Mouse (Mus musculus) hindbrain, embryonic 11.5 days (tissue): Measurements from ENCODE around the gene Zbtb38. TPM values are rescaled to one million over a fixed set of nuclear protein-coding genes. Genes with fewer than 3 reads are reported as not detected.
"Not testable (repeated sequence)": the region's sequence is repeated elsewhere in the genome, so short reads cannot be mapped to it uniquely, and the experiment has no call there.

ENCODE experiments used
- ATAC-seq: fragments of 200-750 bp; cut with Nextera tagmentation; 2 replicates; pipeline ENCODE4 v1.8.0; 2017; ENCODE audit warnings: mild to moderate bottlenecking, moderate TSS enrichment, moderate library complexity; ENCODE audit not compliant: low FRiP score
- DNase-seq: peaks from one replicate; pipeline ENCODE4 v3.0.0-alpha.2; 2015; ENCODE audit warnings: low spot score
- H3K27ac ChIP-seq: fragments of 300-500 bp; sonication (generic); 2 replicates; pipeline ENCODE4 v1.5.1; 2014; ENCODE audit warnings: mild to moderate bottlenecking, low read depth, low read length
- H3K27me3 ChIP-seq: fragments of 300-500 bp; sonication (generic); 2 replicates; pipeline ENCODE4 v1.6.1; 2014; ENCODE audit warnings: mild to moderate bottlenecking, low read length, moderate library complexity, mixed read lengths; ENCODE audit not compliant: control insufficient read depth, insufficient read depth
- H3K36me3 ChIP-seq: fragments of 300-500 bp; sonication (generic); 2 replicates; pipeline ENCODE4 v1.6.1; 2014; ENCODE audit warnings: mild to moderate bottlenecking, low read length, moderate library complexity, mixed read lengths; ENCODE audit not compliant: control insufficient read depth, insufficient read depth
- H3K4me1 ChIP-seq: fragments of 300-500 bp; sonication (generic); replicated peaks from 2 replicates; pipeline ENCODE4 v1.6.1; 2014; ENCODE audit warnings: low read length, mixed read lengths; ENCODE audit not compliant: control insufficient read depth, insufficient read depth
- H3K4me2 ChIP-seq: fragments of 300-500 bp; sonication (generic); replicated peaks from 2 replicates; pipeline ENCODE4 v1.6.1; 2014; ENCODE audit warnings: mild to moderate bottlenecking, low read depth, low read length
- H3K4me3 ChIP-seq: fragments of 300-500 bp; sonication (generic); 2 replicates; pipeline ENCODE4 v1.5.1; 2014; ENCODE audit warnings: low read depth, low read length
- H3K9ac ChIP-seq: fragments of 300-500 bp; sonication (generic); 2 replicates; pipeline ENCODE4 v1.6.1; 2014; ENCODE audit warnings: low read depth, low read length
- H3K9me3 ChIP-seq: fragments of 300-500 bp; sonication (generic); 2 replicates; pipeline ENCODE4 v1.6.1; 2016; ENCODE audit warnings: low read length; ENCODE audit not compliant: control insufficient read depth
- WGBS: fragments of 180-500 bp; shearing (Covaris S2); extraction: QIAGEN DNeasy Blood & Tissue Kit; methylation state at CpG from one replicate; pipeline ENCODE4 v1.1.7; 2014; 5-methylcytosine and 5-hydroxymethylcytosine counted together
- polyA plus RNA-seq: library from polyadenylated mRNA; unstranded; fragments of >200 nt; fragmentation: Nextera tagmentation; extraction: Ambion mirVana; gene quantifications from 2 replicates; pipeline ENCODE4 v1.2.1, GENCODE M21; 2014

The Zbtb38 gene
- polyA plus RNA-seq, 1 experiment from 2014 or later: 14.3 TPM

DNA sequence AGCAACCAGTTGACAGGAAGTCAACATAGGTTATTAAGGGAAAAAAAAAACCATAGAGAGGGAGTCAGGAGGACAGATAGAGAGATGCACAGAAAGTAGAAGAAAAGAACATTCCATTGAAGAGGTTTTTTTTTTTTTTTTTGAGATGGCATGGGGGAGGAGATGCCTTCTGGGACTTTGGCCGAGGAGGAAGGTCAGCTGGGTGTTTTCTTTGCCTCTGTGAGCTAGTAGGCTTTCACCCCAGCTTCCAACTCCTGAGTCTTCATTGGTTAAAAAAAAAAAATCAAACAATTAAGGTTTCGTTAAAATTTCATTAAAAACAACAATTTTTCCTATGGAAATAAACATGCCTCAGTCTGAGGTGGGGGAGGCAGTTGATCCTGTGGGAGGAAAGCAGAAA, 92.8 kb downstream of the Zbtb38 start:
- Histone ChIP-seq H3K4me1 (no peaks in the 10 kb centered on the region), H3K4me3 (no peak overlapping the region), H3K36me3 (no peaks in the 10 kb centered on the region), H3K9me3 (no peaks in the 10 kb centered on the region), H3K4me2 (no peak overlapping the region), H3K27ac (no peak overlapping the region), H3K27me3 (no peaks in the 10 kb centered on the region), H3K9ac (no peak overlapping the region)
- ATAC-seq (no peak), DNase-seq (no peak)
- WGBS: 68% methylated on average over 2 of the region's 2 CpGs

DNA sequence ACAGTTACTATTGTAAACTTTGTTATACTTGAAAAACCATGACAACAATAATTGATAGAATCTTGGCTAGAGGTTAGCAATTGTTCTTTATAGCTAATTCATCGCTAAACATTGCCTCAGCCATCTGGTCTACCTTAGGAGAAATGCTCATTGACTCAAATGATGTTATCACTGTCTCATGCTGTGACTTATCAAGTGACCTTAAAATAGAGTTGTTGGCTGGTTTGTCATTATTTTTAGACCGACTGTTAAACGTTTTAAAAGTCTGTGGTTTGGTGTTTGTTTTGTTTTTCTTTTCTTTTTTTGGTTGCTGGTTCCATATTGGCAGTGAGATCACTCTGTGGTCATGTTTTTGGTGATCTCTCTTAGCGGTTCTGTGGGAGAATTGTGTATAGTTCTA, 99.1 kb downstream of the Zbtb38 start:
- Histone ChIP-seq H3K27me3 (no peaks in the 10 kb centered on the region), H3K9me3 (no peaks in the 10 kb centered on the region), H3K27ac (no peak overlapping the region), H3K4me2 (no peak overlapping the region), H3K4me3 (no peak overlapping the region), H3K4me1 (no peaks in the 10 kb centered on the region), H3K36me3 (no peaks in the 10 kb centered on the region), H3K9ac (no peak overlapping the region)
- no peak for ATAC-seq
- WGBS: 79% methylated on average over 4 of the region's 4 CpGs
- DNase-seq: no peak

DNA sequence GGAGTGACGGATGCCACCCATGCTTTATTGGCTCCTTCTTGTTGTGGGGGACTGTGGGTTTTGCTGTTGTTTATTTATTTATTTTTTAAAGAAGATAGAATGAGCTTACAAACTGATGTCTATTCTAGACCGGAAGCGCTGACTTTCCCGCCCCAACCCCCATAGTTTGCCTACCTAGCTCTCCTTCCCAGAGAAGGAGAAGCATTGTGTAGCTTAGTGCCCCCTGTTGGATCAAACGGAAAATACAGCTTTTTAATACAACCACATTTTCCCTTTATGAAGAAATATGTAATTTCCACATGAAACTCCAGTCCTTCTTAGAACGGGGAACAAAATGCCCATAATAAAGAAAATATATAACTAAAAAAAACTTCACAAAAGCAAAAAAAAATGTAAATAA, 99.9 kb downstream of the Zbtb38 start:
- H3K4me3 ChIP-seq: no peak overlapping the region
- H3K36me3 ChIP-seq: no peaks in the 10 kb centered on the region
- H3K4me1 ChIP-seq: no peaks in the 10 kb centered on the region
- H3K27me3 ChIP-seq: no peaks in the 10 kb centered on the region
- peak; percentile 34 for DNase-seq
- WGBS: 68% methylated on average over 6 of the region's 6 CpGs
- no peaks in the 10 kb centered on the region for H3K9me3 ChIP-seq
- H3K9ac ChIP-seq: no peak overlapping the region
- no peak overlapping the region for H3K27ac ChIP-seq
- no peak for ATAC-seq
- H3K4me2 ChIP-seq: no peak overlapping the region

DNA sequence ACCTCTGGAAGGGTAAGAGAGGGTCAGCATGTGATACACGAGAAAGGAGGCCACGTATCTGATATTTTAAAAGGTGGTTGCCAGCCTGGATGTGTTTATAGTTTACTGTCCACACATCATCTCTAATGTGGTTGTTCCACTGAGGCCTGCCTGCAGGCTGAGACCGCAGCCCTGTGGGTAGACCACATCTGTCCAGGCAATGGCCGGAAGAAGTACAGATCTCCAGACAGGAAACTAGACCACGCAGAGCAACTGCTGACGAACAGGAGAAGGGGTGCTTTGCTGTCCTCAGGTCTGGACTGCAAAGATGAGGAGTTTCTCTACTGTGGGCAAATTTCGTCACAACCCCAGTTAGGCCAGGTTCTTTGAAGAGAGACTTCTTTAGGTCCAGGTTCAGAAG, 101.8 kb downstream of the Zbtb38 start:
- Histone ChIP-seq H3K36me3 (no peaks in the 10 kb centered on the region), H3K27me3 (no peaks in the 10 kb centered on the region), H3K27ac (no peak overlapping the region), H3K4me2 (no peak overlapping the region), H3K4me1 (no peaks in the 10 kb centered on the region), H3K4me3 (no peak overlapping the region), H3K9ac (no peak overlapping the region), H3K9me3 (no peaks in the 10 kb centered on the region)
- DNase-seq: no peak
- no peak for ATAC-seq
- 89% methylated on average over 7 of the region's 7 CpGs for WGBS

DNA sequence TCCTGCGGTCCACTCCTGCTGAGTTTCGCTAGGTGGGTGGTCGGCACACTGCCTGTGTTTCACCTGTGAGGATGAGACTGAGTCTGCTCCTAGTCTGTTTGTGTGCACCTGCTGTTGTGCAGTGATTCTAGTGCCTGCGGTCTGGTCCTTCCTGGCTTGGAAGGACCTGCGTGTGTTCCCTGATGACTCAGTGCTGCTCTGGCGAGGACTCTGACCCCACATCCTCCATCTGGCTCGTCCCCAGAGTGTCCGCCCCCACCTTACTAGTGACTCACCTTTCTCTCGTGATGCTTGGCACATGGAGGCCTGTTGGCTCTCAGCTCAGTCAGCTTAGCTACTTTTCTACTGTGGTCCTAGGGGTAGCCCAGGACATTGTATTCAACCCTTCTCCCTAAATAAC, 102.7 kb downstream of the Zbtb38 start:
- DNase-seq (no peak), ATAC-seq (no peak)
- Histone ChIP-seq H3K27me3 (no peaks in the 10 kb centered on the region), H3K36me3 (no peaks in the 10 kb centered on the region), H3K9me3 (no peaks in the 10 kb centered on the region), H3K27ac (no peak overlapping the region), H3K4me3 (no peak overlapping the region), H3K9ac (no peak overlapping the region), H3K4me2 (no peak overlapping the region), H3K4me1 (no peaks in the 10 kb centered on the region)
- WGBS: 66% methylated on average over 9 of the region's 9 CpGs

DNA sequence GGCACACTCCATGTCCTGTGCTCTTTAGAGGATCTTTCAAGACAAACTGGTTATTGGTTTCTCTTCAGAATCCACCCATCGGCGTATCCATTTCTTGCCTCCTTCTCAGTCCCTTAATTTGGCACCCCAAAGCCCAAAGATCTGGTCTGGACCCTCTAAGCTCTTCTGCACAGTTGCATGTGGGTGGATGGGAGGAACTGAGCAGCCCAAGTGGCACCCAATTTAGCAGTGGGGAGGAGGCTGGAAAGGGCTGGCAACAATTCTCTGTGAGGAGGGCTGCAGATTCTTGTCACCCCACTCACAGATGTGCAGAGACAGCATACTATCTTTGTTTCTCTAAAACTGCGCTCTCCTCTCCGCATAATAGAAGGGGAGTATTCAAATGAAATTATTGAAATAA, 103.3 kb downstream of the Zbtb38 start:
- Histone ChIP-seq H3K9me3 (no peaks in the 10 kb centered on the region), H3K4me3 (no peak overlapping the region), H3K9ac (no peak overlapping the region), H3K27ac (no peak overlapping the region), H3K36me3 (no peaks in the 10 kb centered on the region), H3K27me3 (no peaks in the 10 kb centered on the region), H3K4me2 (no peak overlapping the region), H3K4me1 (no peaks in the 10 kb centered on the region)
- 95% methylated on average over 4 of the region's 4 CpGs for WGBS
- no peak for ATAC-seq
- no peak for DNase-seq

DNA sequence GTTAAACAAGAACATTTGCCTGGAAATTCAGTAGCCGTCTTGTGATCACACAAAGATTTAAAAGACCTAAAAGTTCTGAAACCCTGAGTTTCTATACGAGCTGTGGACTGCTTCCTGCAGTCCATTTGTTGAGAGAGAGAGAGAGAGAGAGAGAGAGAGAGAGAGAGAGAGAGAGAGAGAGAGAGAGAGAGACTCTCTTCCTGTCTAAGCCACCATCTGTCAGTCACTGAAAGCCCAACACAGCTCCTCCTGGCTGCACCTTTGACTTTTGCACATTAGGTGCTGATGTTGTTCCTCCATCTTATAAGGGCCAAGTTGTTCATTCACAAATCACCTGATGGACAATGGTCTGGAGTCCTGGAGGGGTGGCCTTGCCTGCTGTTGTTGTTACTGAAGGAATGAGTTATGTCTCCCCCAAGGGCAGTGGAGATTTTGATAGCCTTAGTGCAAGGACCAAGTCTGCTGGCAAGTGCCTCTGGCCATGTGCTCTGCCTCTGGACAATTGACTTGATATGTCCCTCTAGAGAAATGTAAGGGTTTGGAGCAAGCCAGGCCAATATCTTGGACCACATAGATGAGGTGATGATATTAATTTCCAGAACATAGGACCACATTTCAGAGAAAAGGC, 105.8 kb downstream of the Zbtb38 start:
- no peak for ATAC-seq
- DNase-seq: no peak

DNA sequence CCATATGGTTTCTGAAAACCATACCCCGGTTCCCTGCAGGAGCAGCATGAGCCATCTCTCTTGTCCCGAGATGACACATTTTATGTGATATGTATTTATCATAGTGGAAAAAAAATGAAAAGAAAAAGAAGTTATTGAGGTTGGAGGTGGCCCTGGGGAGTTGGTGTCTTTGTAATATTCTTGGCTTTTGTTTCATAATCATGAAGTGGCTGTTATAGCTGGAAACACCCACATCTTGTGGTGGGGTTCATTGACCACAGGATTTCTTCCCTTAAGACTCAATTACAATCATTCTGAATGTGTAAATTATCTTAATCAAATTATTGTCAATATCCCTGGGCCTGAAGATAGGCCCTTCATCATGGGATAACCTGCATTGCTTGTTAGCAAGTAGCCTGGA, 107.8 kb downstream of the Zbtb38 start:
- Histone ChIP-seq H3K4me1 (no peaks in the 10 kb centered on the region), H3K4me2 (no peak overlapping the region), H3K36me3 (no peaks in the 10 kb centered on the region), H3K9ac (no peak overlapping the region), H3K4me3 (no peak overlapping the region), H3K9me3 (no peaks in the 10 kb centered on the region), H3K27me3 (no peaks in the 10 kb centered on the region), H3K27ac (no peak overlapping the region)
- DNase-seq (no peak), ATAC-seq (no peak)
- 86% methylated on average over 2 of the region's 2 CpGs for WGBS

More for the DNA sequence above, 105.8 kb downstream of the Zbtb38 start:
- Histone ChIP-seq H3K27ac (no peak overlapping the region), H3K4me1 (no peaks in the 10 kb centered on the region), H3K4me3 (no peak overlapping the region), H3K36me3 (no peaks in the 10 kb centered on the region), H3K27me3 (no peaks in the 10 kb centered on the region), H3K9ac (no peak overlapping the region), H3K4me2 (no peak overlapping the region), H3K9me3 (no peaks in the 10 kb centered on the region)
- 70% methylated on average over 2 of the region's 2 CpGs for WGBS

DNA sequence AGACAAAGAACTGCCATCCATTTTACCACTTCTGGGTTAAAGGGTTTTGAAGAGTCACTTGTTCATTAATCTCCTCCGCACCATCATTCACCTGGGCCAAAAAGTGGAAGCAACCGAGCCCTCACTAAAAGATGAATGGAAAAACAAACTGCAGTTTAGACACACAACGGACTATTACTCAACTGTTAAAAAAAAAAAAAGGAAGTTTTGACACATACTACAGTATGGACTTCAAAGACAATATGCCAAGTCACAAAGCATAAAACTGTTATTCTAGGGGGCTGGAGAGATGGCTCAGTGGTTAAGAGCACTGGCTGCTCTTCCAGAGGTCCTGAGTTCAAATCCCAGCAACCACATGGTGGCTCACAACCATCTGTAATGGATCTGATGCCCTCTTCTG, 108.6 kb downstream of the Zbtb38 start:
- H3K27ac ChIP-seq, H3K4me3 ChIP-seq, DNase-seq, H3K4me2 ChIP-seq, H3K36me3 ChIP-seq, H3K9ac ChIP-seq, ATAC-seq, H3K9me3 ChIP-seq, H3K27me3 ChIP-seq, H3K4me1 ChIP-seq: not testable (repeated sequence)
- WGBS: 89% methylated on average over 3 of the region's 3 CpGs
